Mouse (Mus musculus): ENCODE measurements at regions not wholly inside any gene's neighbourhood (a gene's known extent, or its start where the extent isn't known, plus 50 kb on each side); places are given as distances from the start of the nearest gene placed in this dataset.

DNA sequence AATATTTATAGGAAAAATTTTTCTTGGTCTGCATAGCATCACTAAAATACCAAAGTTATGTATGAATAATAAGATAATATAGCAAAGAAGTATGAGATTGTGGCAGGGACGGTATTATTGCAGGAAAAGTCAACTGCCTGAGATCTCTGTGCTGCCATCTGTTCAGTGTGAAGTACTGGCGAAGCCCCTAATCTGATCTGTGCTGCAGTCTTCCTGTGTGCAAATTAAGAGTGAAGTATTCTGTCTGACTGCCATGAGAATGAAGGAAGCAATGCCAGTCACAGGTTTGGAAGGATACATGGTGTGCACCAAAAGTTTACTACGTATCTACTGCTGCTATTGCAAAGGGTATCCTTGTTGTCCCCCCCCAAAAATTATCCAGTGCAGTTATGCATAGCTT is 501.5 kb downstream of the Rab28 start:
- DNase-seq (ENCODE audit: low spot score in 2 of 2): no peak

DNA sequence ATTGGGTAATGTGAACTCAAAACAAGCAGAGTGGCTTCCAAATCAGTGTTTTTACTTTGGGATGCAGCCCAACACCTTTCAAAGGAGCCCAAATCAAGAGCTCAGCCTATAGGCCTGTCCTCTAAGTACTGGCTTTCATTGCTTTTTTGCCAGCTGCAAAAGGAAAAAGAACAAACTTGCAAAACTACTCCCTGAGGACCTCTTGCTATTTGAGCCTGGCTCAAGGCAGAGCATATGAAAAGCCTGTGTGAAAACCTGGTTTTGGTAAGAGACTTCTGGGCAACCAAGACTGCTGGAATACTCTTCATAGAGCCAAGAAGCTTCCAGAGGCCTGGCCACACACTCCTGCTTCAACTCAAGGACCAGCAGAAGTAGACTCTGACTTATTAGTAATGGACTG is 503.5 kb downstream of the Rab28 start:
- DNase-seq (ENCODE audit: low spot score in 2 of 2): no peak

DNA sequence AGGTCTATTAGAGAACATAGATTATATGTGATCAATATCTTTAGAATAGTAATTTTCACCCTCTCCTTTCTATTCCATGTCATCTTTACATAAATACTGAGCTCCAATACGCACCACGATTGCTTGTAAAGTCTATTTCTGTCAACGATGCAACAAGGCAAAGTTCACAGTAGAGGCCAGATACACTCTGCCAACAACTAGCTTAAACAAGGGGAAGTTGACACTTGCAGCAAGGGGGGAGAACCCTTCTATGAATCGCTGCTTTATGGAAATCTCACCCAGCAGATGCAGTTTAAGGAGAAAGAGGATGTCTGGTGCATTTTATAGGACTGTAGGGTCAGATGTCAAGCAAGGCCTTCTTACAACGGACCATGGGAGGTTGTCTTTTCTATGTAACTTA is 520.8 kb downstream of the Rab28 start:
- DNase-seq (ENCODE audit: low spot score in 2 of 2): no peak

DNA sequence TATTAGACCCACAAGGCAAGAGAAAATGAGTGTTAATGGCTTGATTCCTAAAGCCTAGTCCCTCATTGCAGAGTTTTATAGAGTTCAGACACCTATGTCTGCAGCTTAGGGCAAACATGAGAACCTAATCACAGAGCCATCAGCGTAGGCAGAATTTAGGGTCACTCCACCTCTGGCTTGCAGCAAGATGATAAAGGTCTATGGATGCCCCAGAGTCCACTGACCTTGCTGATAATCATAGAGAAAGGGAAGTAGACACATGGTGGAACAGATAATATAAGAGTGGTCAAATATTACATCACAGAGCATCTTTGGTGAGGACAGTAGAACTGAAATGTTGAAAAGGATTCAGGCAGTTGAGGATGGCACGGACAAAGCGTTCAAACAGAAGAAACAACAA is 530.7 kb downstream of the Rab28 start:
- DNase-seq (ENCODE audit: low spot score in 2 of 2): no peak

DNA sequence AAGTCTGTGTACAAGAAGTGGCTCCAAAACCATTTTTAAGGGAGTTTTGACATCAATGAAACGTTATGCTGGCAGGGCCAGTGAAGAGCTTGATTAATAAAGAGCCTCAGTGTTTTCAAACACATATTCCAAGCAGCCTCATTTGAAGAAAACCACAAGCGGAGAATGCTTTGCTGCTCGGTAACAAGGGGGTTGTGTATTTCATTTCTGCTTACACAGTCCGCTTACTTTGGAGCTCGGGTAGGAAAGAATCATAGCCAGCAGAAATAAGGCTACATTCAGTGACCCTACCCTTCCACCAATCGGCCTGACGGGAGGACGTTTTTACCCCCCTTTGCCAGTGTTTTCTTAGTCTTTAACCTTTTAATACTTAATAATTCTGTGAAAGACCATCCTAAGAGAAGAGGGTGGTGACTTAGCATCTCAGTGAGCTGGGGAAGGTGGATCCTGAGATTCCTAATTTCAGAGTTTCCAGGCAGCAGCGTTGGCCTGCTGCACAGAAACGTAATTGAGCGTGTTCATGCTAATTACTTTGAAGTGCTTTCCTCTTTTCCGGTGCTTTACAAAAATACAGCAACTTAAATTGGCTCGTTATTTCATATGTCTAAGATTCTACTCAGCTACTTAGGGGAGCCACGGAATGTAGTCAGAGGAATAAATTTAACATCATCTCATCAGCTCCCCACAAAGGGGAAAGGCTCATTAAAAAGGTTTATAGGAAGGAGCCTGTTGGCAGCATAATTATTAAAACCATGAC is 541.9 kb downstream of the Rab28 start:
- no peak for DNase-seq (ENCODE audit: low spot score in 2 of 2)

DNA sequence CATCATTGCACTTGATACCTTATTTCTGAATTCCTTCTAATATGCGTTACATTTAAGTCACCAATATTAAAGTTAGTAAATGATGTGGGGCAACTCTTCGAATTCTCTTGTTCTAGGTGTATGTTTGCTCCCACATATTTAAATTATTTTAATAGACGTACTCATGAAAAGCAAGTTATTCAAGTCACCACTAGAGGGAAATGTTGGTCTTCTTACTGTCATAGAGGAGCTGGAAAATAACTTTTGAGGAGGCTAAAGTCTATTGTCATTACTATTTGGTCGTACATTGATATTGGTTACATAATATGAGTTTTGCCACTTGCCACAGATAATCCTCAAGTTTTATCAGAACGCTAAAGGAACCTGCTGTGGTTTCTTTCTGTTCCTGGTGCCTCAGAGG is 582.9 kb downstream of the Rab28 start:
- no peak for DNase-seq (ENCODE audit: low spot score in 2 of 2)

DNA sequence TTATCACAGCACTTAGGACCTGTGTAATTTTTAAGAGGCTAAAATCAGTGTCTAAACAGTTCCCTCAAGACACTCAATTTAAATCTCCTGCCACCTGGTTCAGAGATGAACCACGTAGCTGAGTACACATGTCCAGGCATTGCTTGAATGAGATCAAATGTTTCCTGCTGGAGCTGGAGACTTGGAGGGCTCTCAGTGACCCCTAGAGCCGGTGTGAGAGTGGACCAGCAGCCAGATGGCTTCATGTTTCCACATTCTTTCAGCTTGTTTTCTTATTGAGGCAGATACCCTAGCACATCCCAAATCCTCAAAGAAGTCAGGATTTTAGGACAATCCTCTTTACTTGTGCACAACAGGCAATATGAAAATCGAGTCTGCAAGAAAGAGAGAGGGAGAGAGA is 590.3 kb downstream of the Rab28 start:
- DNase-seq (ENCODE audit: low spot score in 2 of 2): no peak

DNA sequence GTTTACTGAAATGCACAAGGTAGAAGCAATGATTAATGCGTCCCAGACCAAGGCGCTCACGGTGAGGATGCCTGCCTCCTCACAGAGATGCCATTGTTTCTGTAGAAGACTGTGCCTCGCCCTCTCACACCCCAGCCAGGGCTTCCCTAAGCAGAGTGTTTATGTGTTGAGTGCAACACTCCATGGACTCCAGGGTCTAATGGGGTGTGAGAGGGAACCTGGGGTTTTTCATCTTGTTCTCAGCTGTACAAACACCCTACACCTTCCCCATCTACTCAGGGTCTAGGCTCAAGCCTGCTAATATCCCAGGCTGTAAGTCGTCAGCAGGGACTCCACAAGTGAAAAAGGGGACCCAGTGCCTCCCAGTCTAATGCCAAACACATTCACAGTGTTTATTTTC is 620.2 kb downstream of the Rab28 start:
- no peak for DNase-seq (ENCODE audit: low spot score in 2 of 2)

DNA sequence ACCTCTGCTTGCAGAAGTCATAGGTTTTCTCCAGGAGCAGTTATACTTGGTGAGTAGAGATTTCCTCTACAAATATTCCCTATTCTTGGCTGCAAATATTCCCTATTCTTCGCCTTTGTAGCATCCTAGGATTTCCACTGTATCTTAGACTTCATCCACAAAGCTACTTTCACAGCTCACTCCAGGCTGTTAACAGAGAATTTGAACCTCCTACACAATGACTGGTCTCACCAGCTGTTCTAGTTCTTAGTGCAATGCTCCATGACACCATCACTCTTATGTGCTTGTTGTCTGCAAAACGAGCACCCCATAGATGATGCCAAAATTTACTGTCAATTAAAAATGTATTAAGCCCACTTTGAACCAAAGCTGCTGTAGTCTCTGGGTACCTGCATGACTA is 631.5 kb downstream of the Rab28 start:
- DNase-seq (ENCODE audit: low spot score in 2 of 2): no peak

DNA sequence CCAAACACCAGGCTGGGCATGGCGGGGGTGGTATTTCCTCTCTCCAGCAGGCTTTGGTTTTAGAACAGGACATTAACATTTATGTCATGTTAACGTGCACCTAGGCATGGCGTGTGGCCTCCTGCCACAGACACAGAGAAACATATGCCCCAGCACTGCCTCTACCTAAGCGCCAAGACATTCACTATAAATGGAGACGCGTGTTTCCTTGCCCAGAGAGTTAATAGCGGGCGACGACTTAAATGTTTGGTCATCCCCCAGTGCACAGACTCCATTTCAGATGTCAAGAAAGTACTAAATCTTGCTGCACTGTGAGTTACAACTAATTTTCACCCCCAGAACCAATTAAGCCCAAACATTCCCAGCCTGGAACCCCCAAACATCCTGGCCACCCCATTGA is 646.3 kb downstream of the Rab28 start:
- DNase-seq (ENCODE audit: low spot score in 2 of 2): no peak

DNA sequence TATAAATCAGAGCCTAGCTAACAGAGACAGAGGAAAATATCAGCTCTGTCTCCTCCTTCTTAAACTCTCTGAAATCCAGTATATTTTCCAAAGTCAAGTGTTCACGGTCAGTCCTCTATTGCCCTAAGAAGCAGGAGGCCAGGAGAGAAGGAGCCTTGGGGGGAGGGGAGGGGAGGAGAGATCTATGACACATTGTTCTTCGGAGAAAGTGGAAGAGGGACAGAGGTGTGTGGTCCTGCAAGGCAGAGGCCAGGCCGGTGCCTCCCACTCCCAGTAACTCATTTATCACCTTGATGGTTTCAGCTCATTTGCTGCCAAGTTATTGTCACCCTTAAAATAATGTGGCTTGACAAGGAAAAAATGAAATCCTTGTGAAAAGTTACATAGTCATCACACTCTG is 646.7 kb downstream of the Rab28 start:
- no peak for DNase-seq (ENCODE audit: low spot score in 2 of 2)

DNA sequence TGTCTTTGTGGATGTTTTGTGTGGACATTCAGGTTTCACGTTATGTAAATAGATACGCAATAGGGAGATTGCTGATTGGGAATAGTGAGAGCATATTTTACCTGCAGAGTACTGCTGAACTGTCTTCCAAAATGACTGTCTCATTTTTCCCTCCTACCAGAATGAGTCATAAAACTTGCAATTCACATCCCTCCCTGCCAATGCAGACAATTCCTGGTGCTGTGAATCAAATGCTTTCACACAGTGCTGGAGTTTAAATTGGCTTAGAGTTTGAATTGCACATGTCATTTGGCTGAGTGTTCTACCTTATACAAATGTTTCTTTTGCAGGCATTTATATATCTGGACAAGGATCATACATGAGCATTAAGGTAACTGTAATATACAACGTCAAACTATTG is 649.9 kb downstream of the Rab28 start:
- no peak for DNase-seq (ENCODE audit: low spot score in 2 of 2)

DNA sequence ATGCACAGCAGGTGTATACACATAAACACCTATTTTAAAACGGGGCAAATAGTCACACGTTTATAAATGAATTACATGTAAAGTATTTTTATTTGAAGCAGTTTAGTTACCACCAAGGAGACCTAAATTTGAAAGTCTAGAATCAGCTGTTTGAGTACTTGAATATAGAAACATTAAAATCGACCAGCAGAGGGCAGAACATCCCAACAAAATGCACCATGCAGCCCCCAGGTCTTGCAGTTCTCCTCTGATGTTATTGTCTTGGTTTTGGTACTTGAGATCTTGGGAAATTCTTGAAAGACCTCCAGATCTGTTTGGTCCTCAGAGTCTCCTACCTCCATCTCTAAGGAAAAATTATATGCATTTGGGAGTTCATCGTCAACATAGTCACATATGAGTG is 656.0 kb downstream of the Rab28 start:
- no peak for DNase-seq (ENCODE audit: low spot score in 2 of 2)

DNA sequence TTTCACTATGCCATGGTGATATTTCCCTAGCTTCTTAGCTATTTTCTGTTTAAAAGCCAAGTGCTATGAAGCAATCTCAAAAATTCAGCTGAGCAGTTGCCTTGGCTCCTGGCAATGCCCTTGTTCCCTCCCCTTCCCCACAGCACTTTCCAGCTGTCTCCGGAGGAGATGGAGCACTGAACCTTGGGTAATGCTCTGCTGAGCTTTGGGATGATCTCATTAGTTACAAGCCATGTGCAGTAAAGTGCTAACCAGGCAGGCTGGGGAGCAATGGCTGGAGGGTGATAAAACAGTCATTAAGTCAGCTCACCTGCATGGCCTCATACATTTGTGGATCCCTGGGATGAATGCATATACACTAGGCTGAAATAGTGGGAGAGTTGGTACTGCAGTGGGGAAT is 659.4 kb downstream of the Rab28 start:
- no peak for DNase-seq (ENCODE audit: low spot score in 2 of 2)

DNA sequence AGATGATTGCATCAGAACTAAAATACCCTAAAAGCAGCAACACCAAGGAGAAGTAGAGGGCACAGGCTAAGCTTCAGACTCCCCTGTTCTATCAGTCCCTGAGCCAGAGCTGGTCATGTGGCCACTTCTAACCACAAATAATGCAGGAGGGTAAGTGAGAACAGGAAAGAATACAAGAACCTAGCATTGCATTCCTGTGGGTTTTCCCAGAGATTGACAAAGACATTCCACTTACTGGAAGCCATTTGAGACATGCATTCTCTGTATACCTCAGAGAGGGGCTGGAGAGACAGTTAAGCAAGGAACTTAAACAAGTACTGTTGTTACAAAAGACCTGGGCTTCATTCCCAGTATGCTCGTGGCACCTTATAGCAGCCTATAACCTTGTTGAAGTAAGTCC is 662.7 kb downstream of the Rab28 start:
- no peak for DNase-seq (ENCODE audit: low spot score in 2 of 2)

DNA sequence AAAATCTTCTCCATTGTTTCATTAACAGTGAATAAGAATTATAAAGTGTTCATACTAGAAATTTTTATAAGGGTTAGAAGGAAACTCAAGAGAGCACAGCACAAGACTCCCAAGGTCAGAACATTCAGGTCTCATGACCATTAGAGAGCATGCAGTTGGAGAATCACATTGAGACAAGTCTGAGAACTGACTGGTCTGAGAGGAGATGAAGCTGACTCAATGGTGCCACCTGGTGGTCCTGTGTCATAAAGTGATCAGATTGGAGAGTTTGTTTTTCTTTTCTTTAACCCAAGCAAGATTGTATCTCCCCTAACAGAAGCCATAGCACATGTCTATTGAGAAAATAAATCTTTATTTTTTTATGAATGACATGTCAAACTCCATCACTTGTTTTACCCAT is 663.5 kb downstream of the Rab28 start:
- DNase-seq (ENCODE audit: low spot score in 2 of 2): peak; percentile 15 to 63

DNA sequence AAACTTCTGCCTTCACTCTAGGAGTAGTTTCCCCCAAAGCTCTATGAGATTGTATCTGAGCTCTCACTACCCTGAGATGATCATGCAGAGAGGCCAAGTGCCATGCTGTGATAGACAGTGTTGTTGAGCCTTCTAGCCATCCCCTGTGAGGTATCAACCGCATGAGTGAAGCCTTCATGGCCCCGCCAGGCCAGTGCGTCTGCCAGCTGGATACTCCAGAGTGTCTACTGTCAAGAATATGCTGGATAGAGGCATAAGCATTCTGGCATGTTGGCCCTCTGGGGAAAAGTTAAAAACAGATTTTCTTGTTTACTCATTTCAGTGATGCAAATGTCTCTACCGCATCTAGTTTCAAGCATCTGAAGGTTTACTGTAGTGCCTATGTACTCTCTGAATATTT is 669.2 kb downstream of the Rab28 start:
- no peak for DNase-seq (ENCODE audit: low spot score in 2 of 2)

DNA sequence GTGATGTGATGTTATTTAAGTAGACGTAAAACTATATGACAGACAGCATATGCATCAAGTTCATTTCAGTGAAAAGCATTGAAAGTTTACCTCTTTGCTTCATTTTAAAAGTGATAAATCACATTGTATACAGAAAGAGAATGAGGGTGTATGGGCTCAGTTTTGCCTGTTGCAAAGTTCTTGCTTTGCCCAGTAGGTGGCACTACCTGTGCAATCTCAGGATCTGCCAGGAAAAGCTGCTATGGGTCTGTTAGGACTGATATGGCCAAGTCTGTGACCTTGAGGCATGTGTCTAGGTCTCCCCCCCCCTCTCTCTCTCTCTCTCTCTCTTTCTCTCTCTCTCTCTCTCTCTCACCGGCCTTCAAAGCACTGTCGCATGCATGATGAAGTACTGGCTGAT is 701.3 kb downstream of the Rab28 start:
- no peak for DNase-seq (ENCODE audit: low spot score in 2 of 2)

DNA sequence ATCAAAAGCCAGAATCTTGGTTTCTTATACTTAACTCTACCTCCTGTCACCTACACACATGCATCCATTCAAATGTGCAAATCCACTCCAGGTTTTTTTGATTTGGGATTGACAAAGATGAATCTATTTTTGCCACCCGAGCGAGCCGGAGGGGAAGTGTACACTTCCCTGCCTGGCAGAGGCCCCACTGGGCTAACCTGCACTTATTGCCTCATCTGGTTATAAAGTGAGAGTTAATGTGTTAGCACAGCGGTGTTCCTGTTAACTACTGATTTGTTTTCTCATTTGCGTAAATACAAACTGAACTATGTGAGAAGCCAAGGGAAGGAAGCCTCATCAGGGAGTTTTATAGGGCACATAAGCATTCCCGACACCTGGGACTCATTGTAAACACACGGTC is 721.4 kb downstream of the Rab28 start:
- DNase-seq (ENCODE audit: low spot score in 2 of 2): no peak

DNA sequence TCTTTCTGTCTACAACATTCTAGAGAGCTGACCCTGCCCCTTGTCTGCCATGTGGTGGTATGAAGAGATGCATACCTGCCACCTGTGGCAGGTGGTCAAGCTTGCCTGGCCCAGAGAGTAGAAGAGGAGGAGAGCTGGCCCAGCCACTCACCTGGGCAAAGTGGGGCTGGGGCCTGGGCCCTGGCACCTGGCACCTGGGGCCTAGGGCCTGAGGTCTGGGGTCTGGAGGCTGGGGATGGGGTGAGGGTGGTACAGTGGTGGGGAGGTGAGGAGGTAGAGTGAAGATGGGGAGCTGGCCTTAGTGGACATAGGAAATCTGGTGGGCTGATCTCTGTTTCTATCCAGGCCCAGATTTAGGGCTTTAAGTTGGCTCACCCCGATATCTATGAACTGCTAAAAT is 733.1 kb downstream of the Rab28 start:
- DNase-seq (ENCODE audit: low spot score in 2 of 2): no peak

DNA sequence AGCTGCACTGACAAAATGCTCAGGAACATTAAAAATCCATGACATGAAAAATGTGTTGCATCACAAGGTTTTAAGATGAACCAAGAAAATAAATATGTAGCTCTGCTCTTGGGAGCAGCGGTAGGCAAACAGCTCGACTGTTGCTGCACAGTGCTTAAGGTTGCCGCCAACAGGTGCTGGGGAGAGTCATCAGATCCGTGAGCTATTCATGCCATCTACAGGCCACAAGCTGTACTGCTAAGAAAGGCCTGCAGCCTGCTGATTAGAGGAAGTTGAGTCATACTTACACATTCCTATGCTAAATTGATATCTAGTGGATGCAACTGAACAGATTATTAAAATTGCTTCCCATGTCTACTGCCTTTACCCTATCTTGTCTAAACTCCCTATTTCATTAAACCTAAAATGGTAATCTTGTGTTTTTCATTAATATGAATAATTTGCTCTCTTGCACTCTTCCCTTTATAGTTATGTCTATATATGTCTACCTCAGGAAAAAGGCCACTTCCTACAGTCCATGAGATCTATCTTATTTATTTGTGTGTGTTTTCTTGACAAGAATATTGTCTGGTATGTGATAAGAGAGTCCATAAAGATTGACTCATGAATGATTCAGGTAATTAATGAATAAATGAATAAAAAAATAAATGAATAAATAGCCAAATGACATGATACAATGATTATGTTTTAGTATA is 754.9 kb downstream of the Rab28 start:
- DNase-seq (ENCODE audit: low spot score in 2 of 2): no peak

DNA sequence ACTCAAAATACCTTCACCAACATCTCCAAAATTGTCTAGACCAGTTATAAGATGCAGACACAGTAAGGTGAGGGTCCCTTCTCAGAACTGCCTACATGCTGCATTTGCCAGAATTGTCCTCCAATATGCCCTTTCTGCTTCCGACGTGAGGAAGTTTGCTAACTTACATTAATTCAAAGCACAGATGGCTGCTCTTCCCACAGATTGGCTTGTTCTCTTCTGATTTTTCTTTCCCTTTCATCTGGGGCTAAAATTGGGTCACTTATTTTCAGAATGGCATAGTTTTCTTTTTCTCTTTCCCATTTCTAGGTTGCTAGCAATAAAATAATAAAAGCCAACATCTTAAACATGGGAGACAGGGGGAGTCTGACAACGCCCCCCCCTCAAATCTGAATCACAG is 778.8 kb downstream of the Rab28 start:
- DNase-seq (ENCODE audit: low spot score in 2 of 2): no peak

DNA sequence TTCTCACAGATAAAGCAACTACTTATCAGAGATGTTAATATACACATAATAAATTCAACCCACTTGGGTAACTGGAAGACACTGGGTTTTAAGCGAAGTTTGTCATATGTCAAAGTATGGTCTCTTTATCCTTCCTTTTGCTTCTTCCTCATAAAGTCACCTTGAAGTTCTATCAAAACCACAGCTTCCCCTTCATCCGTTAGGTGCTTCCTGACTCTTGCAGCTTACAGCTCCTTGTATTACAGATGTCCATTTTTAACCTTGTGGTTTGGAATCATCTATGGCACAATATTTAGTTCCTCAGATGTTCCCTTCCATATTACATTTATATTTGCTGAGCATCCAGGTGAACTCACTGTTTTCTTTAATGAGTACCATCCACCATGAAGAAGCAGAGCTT is 787.0 kb downstream of the Rab28 start:
- DNase-seq (ENCODE audit: low spot score in 2 of 2): no peak

DNA sequence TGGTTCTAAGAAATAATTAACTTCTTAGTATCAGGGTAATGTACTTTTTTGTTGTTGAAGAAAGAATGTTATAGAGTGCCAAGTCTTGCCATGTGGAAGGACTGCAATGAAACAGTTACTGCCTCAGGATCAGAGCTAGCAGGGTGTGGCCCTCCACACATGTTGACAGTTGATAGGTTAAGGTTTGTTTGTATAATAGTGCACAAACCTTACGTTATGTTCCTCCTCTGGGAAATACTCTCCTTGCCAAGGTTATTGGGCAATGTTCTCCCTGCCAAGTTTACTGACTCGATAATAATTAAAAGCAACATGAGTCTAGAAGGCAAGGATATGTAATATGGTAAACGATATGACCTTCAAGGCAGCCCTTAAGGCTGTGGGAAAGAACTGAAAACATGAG is 799.2 kb downstream of the Rab28 start:
- no peak for DNase-seq (ENCODE audit: low spot score in 2 of 2)

Measured in spleen, postnatal 4 days (tissue).